ENCODE assay signal across 20 mouse cellular contexts in the genomic region with DNA sequence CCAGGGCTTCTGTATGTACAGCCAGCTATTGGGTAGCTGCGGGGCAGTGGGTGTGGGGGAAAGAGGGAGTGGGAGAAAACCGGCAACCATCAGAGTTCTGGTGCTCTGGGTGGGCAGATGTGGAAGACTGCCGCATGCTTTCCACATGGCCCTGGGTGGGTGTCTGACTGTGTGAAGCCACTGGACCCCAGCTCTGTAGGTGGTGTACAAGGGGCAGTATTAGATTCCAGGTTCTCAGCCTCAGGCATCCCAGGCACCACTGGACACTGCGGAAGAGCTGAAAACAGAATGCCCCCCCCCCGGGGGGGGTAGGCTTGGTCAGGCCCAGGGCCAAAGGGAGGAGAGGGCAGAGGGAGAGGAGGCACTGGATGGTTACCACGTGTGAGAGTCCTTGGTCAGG.
"Had no signal": no experiment of that assay in that cellular context is flagged by ENCODE, and none has a peak within 500 bp of the region (broad histone marks: within the 10 kb centered on the region; RNA-seq: fewer than 3 reads in every experiment).

No protein-coding gene starts in this region.

- H3K27ac ChIP-seq: kidney, embryonic 15.5 days; liver, embryonic 14.5 days; macrophage; neural tube, embryonic 12.5 days; neural tube, embryonic 15.5 days; stomach, embryonic 15.5 days had no signal

- H3K4me1 ChIP-seq: kidney, embryonic 15.5 days; neural tube, embryonic 12.5 days; neural tube, embryonic 15.5 days; stomach, embryonic 15.5 days had no signal

- H3K9ac ChIP-seq: kidney, embryonic 15.5 days; liver, embryonic 14.5 days; liver, postnatal 0 days; lung, embryonic 14.5 days; neural tube, embryonic 12.5 days; neural tube, embryonic 15.5 days; stomach, embryonic 15.5 days had no signal

- DNase-seq: kidney, adult 8-10 months; kidney, postnatal 14 days; kidney, postnatal 4 days; left cerebral cortex, postnatal 4 days; liver, postnatal 0 days; lung, embryonic 14.5 days; right cerebral cortex, adult 18-20 months; right cerebral cortex, postnatal 14 days; right cerebral cortex, postnatal 4 days; thymus, adult 18-20 months; thymus, postnatal 4 days had no signal

- H3K4me3 ChIP-seq: kidney, embryonic 15.5 days; neural tube, embryonic 12.5 days; neural tube, embryonic 15.5 days; stomach, embryonic 15.5 days had no signal

- ATAC-seq: intestine, postnatal 0 days; liver, postnatal 0 days; lung, postnatal 0 days had no signal

- H3K9me3 ChIP-seq: kidney, embryonic 15.5 days; neural tube, embryonic 12.5 days; neural tube, embryonic 15.5 days; stomach, embryonic 15.5 days had no signal

- H3K27me3 ChIP-seq: kidney, embryonic 15.5 days; neural tube, embryonic 12.5 days; neural tube, embryonic 15.5 days; stomach, embryonic 15.5 days had no signal

- H3K36me3 ChIP-seq: kidney, embryonic 15.5 days; neural tube, embryonic 12.5 days; neural tube, embryonic 15.5 days; stomach, embryonic 15.5 days had no signal

- H3K4me2 ChIP-seq: kidney, embryonic 15.5 days; liver, embryonic 11.5 days; lung, embryonic 14.5 days; neural tube, embryonic 12.5 days; neural tube, embryonic 15.5 days; stomach, embryonic 15.5 days had no signal
